8 mouse cellular contexts compared by ENCODE assay signal in genomic region chr11:32283091-32283777, GRCm38 (mm10). TPM values are rescaled to one million over a fixed set of nuclear protein-coding genes. Genes with fewer than 3 reads are reported as not detected.
DNase-seq lines count a peak whose midpoint lies in the region; ATAC-seq and TF ChIP-seq lines count a peak whose summit lies in the region.
"Not testable (repeated sequence)": the region's sequence is repeated elsewhere in the genome, so short reads cannot be mapped to it uniquely, and the experiment has no call there.

Gene Hba-a1 (plus strand): TSS chr11:32283511.

- WGBS in embryonic facial prominence, embryonic 12.5 days = 55% methylated on average over 1 of the region's 5 CpGs
- WGBS in kidney, embryonic 14.5 days = no CpG with 5 or more reads among the region's 5 CpGs
- WGBS in lung, embryonic 16.5 days = no CpG with 5 or more reads among the region's 5 CpGs
- WGBS in neural tube, embryonic 14.5 days = 86% methylated on average over 1 of the region's 5 CpGs

- H3K9ac ChIP-seq in embryonic facial prominence, embryonic 12.5 days; kidney, embryonic 14.5 days (ENCODE audit: low read depth, low read length); lung, embryonic 16.5 days (ENCODE audit: low read length); neural tube, embryonic 14.5 days (replicated peaks; ENCODE audit: low read depth, low read length): not testable (repeated sequence)

- POLR2A ChIA-PET in Patski (lab: Charles Lee) = not testable (repeated sequence)

- not testable (repeated sequence) for TF ChIP-seq CTCF in Patski (IDR thresholded peaks at IDR 0.05)

- peaks cover 32% of the 10 kb centered on the region for H3K27me3 ChIP-seq in Patski
- not testable (repeated sequence) for H3K27me3 ChIP-seq in embryonic facial prominence, embryonic 12.5 days; kidney, embryonic 14.5 days (ENCODE audit: control insufficient read depth, insufficient read depth, low read length); lung, embryonic 16.5 days (ENCODE audit: control insufficient read depth, insufficient read depth, low read depth, low read length); neural tube, embryonic 14.5 days (ENCODE audit: control insufficient read depth, insufficient read depth, low read length)

- not testable (repeated sequence) for H3K9me3 ChIP-seq in embryonic facial prominence, embryonic 12.5 days; kidney, embryonic 14.5 days (ENCODE audit: control insufficient read depth, low read length); lung, embryonic 16.5 days (ENCODE audit: control insufficient read depth, low read length); neural tube, embryonic 14.5 days (ENCODE audit: control insufficient read depth, low read length)

- H3K27ac ChIP-seq in embryonic facial prominence, embryonic 12.5 days; kidney, embryonic 14.5 days (ENCODE audit: low read depth, low read length); lung, embryonic 16.5 days (ENCODE audit: low read length); neural tube, embryonic 14.5 days (ENCODE audit: low read depth, low read length): not testable (repeated sequence)

- not testable (repeated sequence) for H3K4me1 ChIP-seq in embryonic facial prominence, embryonic 12.5 days; kidney, embryonic 14.5 days (ENCODE audit: control insufficient read depth, insufficient read depth, low read length); lung, embryonic 16.5 days (replicated peaks; ENCODE audit: control insufficient read depth, insufficient read depth, low read length); neural tube, embryonic 14.5 days (ENCODE audit: control insufficient read depth, insufficient read depth, low read length)

- H3K36me3 ChIP-seq in embryonic facial prominence, embryonic 12.5 days; kidney, embryonic 14.5 days (ENCODE audit: control insufficient read depth, insufficient read depth, low read length); lung, embryonic 16.5 days (ENCODE audit: control insufficient read depth, insufficient read depth, low read length); neural tube, embryonic 14.5 days (ENCODE audit: control insufficient read depth, insufficient read depth, low read length): not testable (repeated sequence)

- peak; percentile 6 for ATAC-seq in Patski
- not testable (repeated sequence) for ATAC-seq in embryonic facial prominence, embryonic 12.5 days (ENCODE audit: insufficient number of reproducible peaks, insufficient read depth, low FRiP score, low TSS enrichment); kidney, embryonic 14.5 days (ENCODE audit: low FRiP score, low TSS enrichment); lung, embryonic 16.5 days (ENCODE audit: low read depth); neural tube, embryonic 14.5 days (ENCODE audit: low read depth)

- CTCF ChIA-PET in Patski (lab: Charles Lee) = not testable (repeated sequence)

- H3K4me2 ChIP-seq in embryonic facial prominence, embryonic 12.5 days (replicated peaks); kidney, embryonic 14.5 days (replicated peaks; ENCODE audit: low read depth, low read length); lung, embryonic 16.5 days (ENCODE audit: low read depth, low read length); neural tube, embryonic 14.5 days (ENCODE audit: low read depth, low read length): not testable (repeated sequence)

- not testable (repeated sequence) for DNase-seq in Patski (ENCODE audit: low read depth, low spot score); gastrocnemius, postnatal 10 days; heart, postnatal 10 days; left cerebral cortex, postnatal 4 days

- intact Hi-C loops in heart, postnatal 10 days (cut with DNase I); left cerebral cortex, postnatal 4 days (cut with DNase I): not testable (repeated sequence)

- not testable (repeated sequence) for H3K4me3 ChIP-seq in embryonic facial prominence, embryonic 12.5 days; kidney, embryonic 14.5 days (ENCODE audit: low read length); lung, embryonic 16.5 days (ENCODE audit: low read length); neural tube, embryonic 14.5 days (ENCODE audit: low read depth, low read length)

- in situ Hi-C loops in Patski (cut with MboI; ENCODE audit: low pct_unique_long_range_greater_than_20kb) = not testable (repeated sequence)

RNA-seq across cellular contexts. Expression of gene Hba-a1, which starts in this region (rescaled TPM):
- polyA plus RNA-seq in Patski (2021) = not detected
- polyA plus RNA-seq in embryonic facial prominence, embryonic 12.5 days (2016; fragmentation: Nextera tagmentation; extraction: Ambion mirVana) = 3,181 and 3,391 TPM in 2 replicates
- total RNA-seq in gastrocnemius, postnatal 10 days (2021) = 1,000 to 10,000 TPM in 1 of 2 experiments, 100 to 1,000 TPM in 1; 968 to 1,389 TPM
- 1,000 to 10,000 TPM; 4,155 to 9,193 TPM for total RNA-seq in heart, postnatal 10 days (2021)
- polyA plus RNA-seq in kidney, embryonic 14.5 days (2014; fragmentation: Nextera tagmentation; extraction: Ambion mirVana) = 2,390 and 2,705 TPM in 2 replicates
- 100 to 1,000 TPM in 1 of 2 experiments, 10 to 100 TPM in 1; 42.1 to 158 TPM for total RNA-seq in left cerebral cortex, postnatal 4 days (2021)
- 8,555 and 10,091 TPM in 2 replicates for polyA plus RNA-seq in lung, embryonic 16.5 days (2015; fragmentation: Nextera tagmentation; extraction: Ambion mirVana)
- 2,197 and 2,350 TPM in 2 replicates for polyA plus RNA-seq in neural tube, embryonic 14.5 days (2014; fragmentation: Nextera tagmentation; extraction: Ambion mirVana)

Comparison
In these comparisons a context has a peak if more than half of its experiments do, and no peak if none do; other contexts are left out.
1. RNA of gene Hba-a1 (total RNA-seq): 4,155 to 9,193 TPM in heart, postnatal 10 days and 968 to 1,389 TPM in gastrocnemius, postnatal 10 days; 42.1 to 158 TPM in left cerebral cortex, postnatal 4 days; every median in the first group is over 4 times any median in the second.
2. RNA of gene Hba-a1 (polyA plus RNA-seq): 8,555 to 10,091 TPM in lung, embryonic 16.5 days, 3,181 to 3,391 TPM in embryonic facial prominence, embryonic 12.5 days, 2,390 to 2,705 TPM in kidney, embryonic 14.5 days and 2,197 to 2,350 TPM in neural tube, embryonic 14.5 days; not detected in Patski (single experiment); every median in the first group is over 1,000 times any median in the second.
3. Peak in ATAC-seq in Patski; RNA of the gene not detected or under 1 TPM.